Mouse (Mus musculus): ENCODE measurements at regions not wholly inside any gene's neighbourhood (a gene's known extent, or its start where the extent isn't known, plus 50 kb on each side); places are given as distances from the start of the nearest gene placed in this dataset.

DNA sequence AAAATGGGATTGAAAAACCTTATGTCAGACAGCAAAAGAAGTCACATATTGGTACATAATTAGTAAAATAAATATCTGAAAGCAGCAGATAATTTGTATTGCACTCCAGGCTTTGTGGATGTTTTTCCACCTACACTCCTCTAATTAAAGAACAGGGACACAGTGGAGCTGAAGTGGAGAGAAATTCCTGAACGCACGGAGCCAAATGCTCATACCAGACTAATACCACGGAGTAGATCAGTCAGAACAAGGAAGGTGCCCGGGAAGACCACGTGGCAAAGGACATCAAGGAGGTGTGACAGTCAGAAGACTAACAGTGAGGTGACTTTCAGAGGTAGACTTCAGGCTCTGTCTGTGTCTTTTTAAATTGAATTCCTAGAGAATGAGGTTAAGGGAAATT lies 268.0 kb upstream of the Pik3r1 start:
- Histone ChIP-seq H3K4me3 (ENCODE audit: control insufficient read depth, insufficient read depth, low read length) (no peak overlapping the region), H3K27ac (ENCODE audit: control insufficient read depth, insufficient read depth, low read length) (no peak overlapping the region), H3K4me1 (replicated peaks; ENCODE audit: control insufficient read depth, insufficient read depth, low read length) (no peaks in the 10 kb centered on the region), H3K36me3 (ENCODE audit: control insufficient read depth, insufficient read depth, low read length) (no peaks in the 10 kb centered on the region), H3K27me3 (ENCODE audit: control insufficient read depth, insufficient read depth, low read length) (no peaks in the 10 kb centered on the region)
- no peak for DNase-seq
- WGBS: 95% methylated on average over 5 of the region's 5 CpGs
- TF ChIP-seq POLR2A (IDR thresholded peaks at IDR 0.05; ENCODE audit: control insufficient read depth, extremely low read depth, insufficient read depth, low read length, poor library complexity) (no peak), CTCF (IDR thresholded peaks at IDR 0.05; ENCODE audit: borderline replicate concordance, control insufficient read depth, extremely low read depth, insufficient read depth, low read length, poor library complexity) (no peak)

DNA sequence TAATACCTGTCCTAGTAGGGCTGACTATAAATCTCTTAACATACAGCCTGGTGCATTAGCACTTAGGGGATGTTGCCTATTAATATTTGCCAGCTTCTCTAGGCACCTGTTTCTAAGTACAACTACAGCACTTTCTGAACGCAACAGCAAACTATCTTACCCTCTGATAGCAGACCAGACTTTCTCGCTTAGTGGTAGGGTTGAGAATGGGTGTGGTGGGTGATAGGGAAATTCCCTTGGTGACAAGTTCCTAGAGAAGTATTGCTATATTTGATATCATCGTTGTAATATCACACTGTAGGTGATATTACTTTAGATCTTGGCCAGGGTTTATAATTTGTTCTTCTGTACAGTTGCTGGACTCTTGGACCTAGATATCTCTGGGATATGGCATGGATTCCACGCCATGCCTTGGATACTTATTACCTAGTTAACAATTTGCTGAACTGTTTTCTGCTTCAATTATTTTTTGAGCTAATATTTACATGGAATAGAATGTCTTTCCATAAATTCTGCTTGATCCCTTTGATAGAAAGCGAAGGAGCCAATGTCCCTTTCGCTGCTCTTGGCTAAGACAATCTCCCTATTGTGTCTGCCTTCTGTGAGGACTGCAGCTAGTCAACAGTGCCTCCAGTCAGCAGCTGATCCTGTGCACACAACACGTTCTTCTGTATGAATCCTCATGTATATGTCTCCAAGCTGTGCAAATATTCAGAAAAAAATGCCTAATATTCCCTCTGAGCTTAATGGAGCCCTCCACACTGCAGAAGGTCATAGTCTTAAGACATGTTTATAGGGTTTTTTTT lies 269.0 kb upstream of the Pik3r1 start:
- TF ChIP-seq CTCF (IDR thresholded peaks at IDR 0.05; ENCODE audit: borderline replicate concordance, control insufficient read depth, extremely low read depth, insufficient read depth, low read length, poor library complexity): no peak
- no peak for TF ChIP-seq POLR2A (IDR thresholded peaks at IDR 0.05; ENCODE audit: control insufficient read depth, extremely low read depth, insufficient read depth, low read length, poor library complexity)
- H3K27me3 ChIP-seq (ENCODE audit: control insufficient read depth, insufficient read depth, low read length): no peaks in the 10 kb centered on the region
- H3K36me3 ChIP-seq (ENCODE audit: control insufficient read depth, insufficient read depth, low read length): no peaks in the 10 kb centered on the region
- H3K4me1 ChIP-seq (replicated peaks; ENCODE audit: control insufficient read depth, insufficient read depth, low read length): no peaks in the 10 kb centered on the region
- 87% methylated on average over 7 of the region's 7 CpGs for WGBS
- DNase-seq: no peak
- H3K4me3 ChIP-seq (ENCODE audit: control insufficient read depth, insufficient read depth, low read length): no peak overlapping the region
- no peak overlapping the region for H3K27ac ChIP-seq (ENCODE audit: control insufficient read depth, insufficient read depth, low read length)

DNA sequence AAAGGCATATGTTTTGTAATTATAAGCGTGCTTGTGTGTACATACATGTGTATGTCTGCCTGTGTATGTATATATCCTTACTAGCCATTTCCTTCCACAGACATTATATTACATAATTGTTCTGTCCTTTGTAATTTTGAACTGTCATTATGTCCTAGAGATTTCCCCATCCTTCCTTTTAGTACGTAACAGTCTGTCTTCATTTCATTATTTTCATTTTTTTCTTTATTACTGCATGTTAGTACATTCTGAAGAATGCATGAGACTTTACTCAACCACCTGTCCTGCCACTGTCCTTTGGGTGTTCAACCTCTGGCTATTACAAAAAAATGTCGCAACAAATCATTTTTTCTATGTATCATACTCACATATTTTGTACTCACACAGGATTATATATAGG lies 292.2 kb upstream of the Pik3r1 start:
- H3K27me3 ChIP-seq (ENCODE audit: control insufficient read depth, insufficient read depth, low read length): no peaks in the 10 kb centered on the region
- WGBS: 97% methylated on average over 3 of the region's 3 CpGs
- TF ChIP-seq POLR2A (IDR thresholded peaks at IDR 0.05; ENCODE audit: control insufficient read depth, extremely low read depth, insufficient read depth, low read length, poor library complexity) (no peak), CTCF (IDR thresholded peaks at IDR 0.05; ENCODE audit: borderline replicate concordance, control insufficient read depth, extremely low read depth, insufficient read depth, low read length, poor library complexity) (no peak)
- no peak for DNase-seq
- peaks cover 3% of the 10 kb centered on the region for H3K4me1 ChIP-seq (replicated peaks; ENCODE audit: control insufficient read depth, insufficient read depth, low read length)
- no peak overlapping the region for H3K4me3 ChIP-seq (ENCODE audit: control insufficient read depth, insufficient read depth, low read length)
- H3K36me3 ChIP-seq (ENCODE audit: control insufficient read depth, insufficient read depth, low read length): no peaks in the 10 kb centered on the region
- no peak overlapping the region for H3K27ac ChIP-seq (ENCODE audit: control insufficient read depth, insufficient read depth, low read length)

DNA sequence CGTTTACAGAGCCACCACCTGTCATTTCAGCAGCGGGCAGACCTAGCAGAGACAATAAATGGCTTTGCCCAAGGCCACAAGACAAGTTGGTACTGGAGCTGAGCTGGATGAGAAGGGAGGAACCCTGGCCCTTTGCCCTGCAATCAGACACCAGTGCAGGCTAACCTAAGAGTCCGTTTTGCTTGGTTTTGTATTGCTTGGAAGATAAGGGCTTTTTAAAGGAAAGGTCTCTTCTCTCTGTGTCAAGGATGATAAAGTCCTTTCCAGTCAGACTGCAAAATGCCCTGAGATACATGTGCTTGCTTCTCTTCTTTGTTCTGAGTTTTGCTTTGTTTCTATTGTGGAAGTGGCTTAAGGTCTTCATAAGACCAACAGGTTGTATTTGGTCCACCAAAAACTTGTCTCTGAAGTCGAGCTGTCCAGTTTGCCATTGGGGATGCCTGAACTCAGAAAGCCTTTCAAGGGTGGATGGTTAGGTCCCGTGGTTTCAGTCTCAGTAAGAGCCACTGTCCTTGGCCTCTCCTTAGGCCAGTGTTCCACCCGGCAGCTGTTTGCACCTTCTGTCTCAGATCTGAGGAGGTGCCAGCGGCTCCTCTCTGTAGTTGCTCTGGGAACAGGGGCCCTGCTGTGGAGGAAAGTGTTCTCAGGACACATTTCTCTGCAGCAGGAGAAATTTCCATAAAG lies 296.7 kb upstream of the Pik3r1 start:
- H3K27me3 ChIP-seq (ENCODE audit: control insufficient read depth, insufficient read depth, low read length): no peaks in the 10 kb centered on the region
- peaks cover 3% of the 10 kb centered on the region for H3K4me1 ChIP-seq (replicated peaks; ENCODE audit: control insufficient read depth, insufficient read depth, low read length)
- 82% methylated on average over 7 of the region's 7 CpGs for WGBS
- H3K27ac ChIP-seq (ENCODE audit: control insufficient read depth, insufficient read depth, low read length): no peak overlapping the region
- DNase-seq: no peak
- TF ChIP-seq CTCF (IDR thresholded peaks at IDR 0.05; ENCODE audit: borderline replicate concordance, control insufficient read depth, extremely low read depth, insufficient read depth, low read length, poor library complexity) (no peak), POLR2A (IDR thresholded peaks at IDR 0.05; ENCODE audit: control insufficient read depth, extremely low read depth, insufficient read depth, low read length, poor library complexity) (no peak)
- no peak overlapping the region for H3K4me3 ChIP-seq (ENCODE audit: control insufficient read depth, insufficient read depth, low read length)
- no peaks in the 10 kb centered on the region for H3K36me3 ChIP-seq (ENCODE audit: control insufficient read depth, insufficient read depth, low read length)

DNA sequence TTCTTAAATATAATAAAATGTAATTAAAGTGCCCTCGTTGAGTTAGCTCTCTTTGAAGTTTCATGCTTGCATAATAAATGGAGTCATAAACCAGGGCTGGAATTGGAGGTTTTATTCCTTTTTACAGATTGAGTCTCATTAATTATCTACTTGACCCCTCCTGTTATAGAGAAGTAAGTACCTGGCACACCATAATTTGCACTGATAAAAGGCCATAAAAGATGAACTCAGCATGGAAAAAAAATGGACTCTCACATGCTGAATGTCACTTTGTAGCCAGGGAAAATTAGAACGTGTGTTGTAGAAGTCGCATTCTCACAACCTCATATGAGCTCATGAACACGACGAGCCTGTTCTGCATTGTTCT lies 297.2 kb upstream of the Pik3r1 start:
- 93% methylated on average over 5 of the region's 5 CpGs for WGBS
- TF ChIP-seq CTCF (IDR thresholded peaks at IDR 0.05; ENCODE audit: borderline replicate concordance, control insufficient read depth, extremely low read depth, insufficient read depth, low read length, poor library complexity): no peak
- TF ChIP-seq POLR2A (IDR thresholded peaks at IDR 0.05; ENCODE audit: control insufficient read depth, extremely low read depth, insufficient read depth, low read length, poor library complexity): no peak
- no peaks in the 10 kb centered on the region for H3K36me3 ChIP-seq (ENCODE audit: control insufficient read depth, insufficient read depth, low read length)
- peaks cover 3% of the 10 kb centered on the region for H3K4me1 ChIP-seq (replicated peaks; ENCODE audit: control insufficient read depth, insufficient read depth, low read length)
- H3K27me3 ChIP-seq (ENCODE audit: control insufficient read depth, insufficient read depth, low read length): no peaks in the 10 kb centered on the region
- no peak overlapping the region for H3K4me3 ChIP-seq (ENCODE audit: control insufficient read depth, insufficient read depth, low read length)
- no peak for DNase-seq
- no peak overlapping the region for H3K27ac ChIP-seq (ENCODE audit: control insufficient read depth, insufficient read depth, low read length)

DNA sequence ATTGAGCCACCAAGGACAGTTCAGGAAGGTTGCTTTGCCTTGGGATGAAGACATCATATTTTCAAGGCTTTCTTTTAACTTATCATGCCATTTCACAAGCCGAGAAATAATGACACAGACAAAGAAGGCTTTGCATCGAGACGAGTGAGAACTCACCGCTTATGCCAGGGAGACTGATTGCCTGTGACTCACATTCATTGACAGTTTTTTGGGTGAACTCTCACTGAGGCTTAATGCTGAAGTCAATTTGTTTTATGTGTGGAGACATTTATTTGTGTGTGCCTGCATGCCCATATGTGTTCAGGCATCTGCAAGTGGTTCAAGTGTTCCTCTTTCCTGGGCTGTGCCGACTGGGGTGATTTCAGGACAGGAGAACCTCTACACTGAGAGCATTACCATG lies 297.8 kb upstream of the Pik3r1 start:
- Histone ChIP-seq H3K4me1 (replicated peaks; ENCODE audit: control insufficient read depth, insufficient read depth, low read length) (peaks cover 6% of the 10 kb centered on the region), H3K4me3 (ENCODE audit: control insufficient read depth, insufficient read depth, low read length) (no peak overlapping the region), H3K27me3 (ENCODE audit: control insufficient read depth, insufficient read depth, low read length) (no peaks in the 10 kb centered on the region), H3K36me3 (ENCODE audit: control insufficient read depth, insufficient read depth, low read length) (no peaks in the 10 kb centered on the region), H3K27ac (ENCODE audit: control insufficient read depth, insufficient read depth, low read length) (no peak overlapping the region)
- no peak for DNase-seq
- TF ChIP-seq POLR2A (IDR thresholded peaks at IDR 0.05; ENCODE audit: control insufficient read depth, extremely low read depth, insufficient read depth, low read length, poor library complexity) (no peak), CTCF (IDR thresholded peaks at IDR 0.05; ENCODE audit: borderline replicate concordance, control insufficient read depth, extremely low read depth, insufficient read depth, low read length, poor library complexity) (no peak)
- 70% methylated on average over 5 of the region's 5 CpGs for WGBS
